In the genomic region with DNA sequence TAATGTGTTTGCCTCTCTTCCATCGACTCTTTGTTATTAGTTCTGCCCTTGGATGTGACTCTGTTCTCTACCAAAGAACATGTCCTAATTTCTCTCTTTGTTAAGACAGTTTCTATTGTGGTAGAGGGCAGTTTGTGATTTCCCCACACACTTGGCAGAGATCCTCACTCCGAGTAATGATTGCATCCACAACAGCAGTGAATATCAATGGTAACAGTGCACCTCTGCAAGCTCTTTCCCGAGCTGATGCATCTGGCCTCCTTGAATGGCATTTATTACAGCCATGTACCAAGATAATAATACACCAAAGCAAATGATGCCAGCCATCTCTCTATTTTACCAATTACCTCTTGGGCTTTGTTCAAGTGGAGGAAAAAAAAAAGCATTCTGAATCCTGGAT, we compare ENCODE assay signal across 17 mouse cellular contexts.
"Had no signal": no experiment of that assay in that cellular context is flagged by ENCODE, and none has a peak within 500 bp of the region (broad histone marks: within the 10 kb centered on the region; RNA-seq: fewer than 3 reads in every experiment).

No protein-coding gene starts in this region.

- H3K36me3 ChIP-seq: liver, embryonic 15.5 days; lung, embryonic 15.5 days; midbrain, embryonic 12.5 days; midbrain, embryonic 15.5 days; neural tube, embryonic 12.5 days; stomach, embryonic 15.5 days had no signal

- H3K27me3 ChIP-seq: liver, embryonic 15.5 days; lung, embryonic 15.5 days; megakaryocyte, embryonic 14.5 days; midbrain, embryonic 12.5 days; midbrain, embryonic 15.5 days; neural tube, embryonic 12.5 days; stomach, embryonic 15.5 days had no signal

- H3K4me2 ChIP-seq: liver, embryonic 15.5 days; lung, embryonic 15.5 days; midbrain, embryonic 12.5 days; midbrain, embryonic 15.5 days; neural tube, embryonic 12.5 days; stomach, embryonic 15.5 days had no signal

- DNase-seq: liver, postnatal 0 days; lung, adult 2 months; lung, postnatal 14 days; lung, postnatal 36 days; right cerebral cortex, postnatal 14 days; thymus, postnatal 25 days; thymus, postnatal 4 days had no signal

- H3K27ac ChIP-seq: liver, embryonic 15.5 days; lung, embryonic 15.5 days; macrophage; midbrain, embryonic 12.5 days; midbrain, embryonic 15.5 days; neural tube, embryonic 12.5 days; stomach, embryonic 15.5 days; stomach, postnatal 0 days had no signal

- H3K9ac ChIP-seq: liver, embryonic 15.5 days; liver, postnatal 0 days; lung, embryonic 15.5 days; midbrain, embryonic 12.5 days; midbrain, embryonic 15.5 days; neural tube, embryonic 12.5 days; stomach, embryonic 15.5 days had no signal

- H3K4me1 ChIP-seq: liver, embryonic 15.5 days; lung, embryonic 15.5 days; megakaryocyte, embryonic 14.5 days; midbrain, embryonic 12.5 days; midbrain, embryonic 15.5 days; neural tube, embryonic 12.5 days; stomach, embryonic 15.5 days had no signal

- H3K9me3 ChIP-seq: liver, embryonic 15.5 days; lung, embryonic 15.5 days; megakaryocyte, embryonic 14.5 days; midbrain, embryonic 12.5 days; midbrain, embryonic 15.5 days; neural tube, embryonic 12.5 days; stomach, embryonic 15.5 days had no signal

- H3K4me3 ChIP-seq: liver, embryonic 15.5 days; lung, embryonic 15.5 days; megakaryocyte, embryonic 14.5 days; midbrain, embryonic 12.5 days; midbrain, embryonic 15.5 days; neural tube, embryonic 12.5 days; stomach, embryonic 15.5 days had no signal

- ATAC-seq: liver, postnatal 0 days; lung, postnatal 0 days; midbrain, embryonic 15.5 days had no signal
